13 mouse cellular contexts compared by ENCODE assay signal in genomic region chr17:80708803-80709202, GRCm38 (mm10). TPM values are rescaled to one million over a fixed set of nuclear protein-coding genes. Genes with fewer than 3 reads are reported as not detected.
DNase-seq lines count a peak whose midpoint lies in the region; ATAC-seq and TF ChIP-seq lines count a peak whose summit lies in the region.
"Had no signal": no experiment of that assay in that cellular context is flagged by ENCODE, and none has a peak within 500 bp of the region (broad histone marks: within the 10 kb centered on the region; RNA-seq: fewer than 3 reads in every experiment).

No protein-coding gene starts in this region.

- no peaks in the 10 kb centered on the region for H3K36me3 ChIP-seq in kidney, adult 2 months (ENCODE audit: control insufficient read depth, insufficient read depth, low read length)
- no peaks in the 10 kb centered on the region for H3K36me3 ChIP-seq in heart, postnatal 0 days (replicated peaks; ENCODE audit: control insufficient read depth, insufficient read depth, low read length)
- no peaks in the 10 kb centered on the region for H3K36me3 ChIP-seq in lung, embryonic 15.5 days
- no peaks in the 10 kb centered on the region for H3K36me3 ChIP-seq in stomach, embryonic 16.5 days (ENCODE audit: control insufficient read depth, insufficient read depth, low read length)
- H3K36me3 ChIP-seq: forebrain, embryonic 15.5 days; limb, embryonic 10.5 days; neural tube, embryonic 15.5 days had no signal

- no peak overlapping the region for H3K4me2 ChIP-seq in heart, postnatal 0 days (ENCODE audit: low read depth, low read length)
- peak overlapping the region; percentile 23; the same call in 1 of the 2 replicates for H3K4me2 ChIP-seq in lung, embryonic 15.5 days
- H3K4me2 ChIP-seq in stomach, embryonic 16.5 days (ENCODE audit: low read depth, low read length) = no peak overlapping the region
- H3K4me2 ChIP-seq: forebrain, embryonic 15.5 days; neural tube, embryonic 15.5 days had no signal

- WGBS in kidney, adult 2 months = 57% methylated on average over 6 of the region's 6 CpGs
- WGBS in heart, postnatal 0 days = 50% methylated on average over 6 of the region's 6 CpGs
- 32% methylated on average over 6 of the region's 6 CpGs for WGBS in lung, embryonic 15.5 days
- 53% methylated on average over 6 of the region's 6 CpGs for WGBS in stomach, embryonic 16.5 days

- TF ChIP-seq CTCF in kidney, adult 2 months (conservative IDR thresholded peaks at IDR 0.05; ENCODE audit: insufficient read depth, insufficient read length, low read depth, low read length) = no peak
- no peak for TF ChIP-seq CTCF in heart, postnatal 0 days (IDR thresholded peaks at IDR 0.05; ENCODE audit: low read depth)

- TF ChIP-seq EP300 in heart, postnatal 0 days (IDR thresholded peaks at IDR 0.05; ENCODE audit: low read depth) = no peak

- TF ChIP-seq POLR2A in kidney, adult 2 months (IDR thresholded peaks at IDR 0.05; ENCODE audit: low read depth, low read length) = no peak

- DNase-seq in kidney, adult 2 months = no peak
- no peak for DNase-seq in kidney, postnatal 10 days
- DNase-seq in heart, postnatal 0 days (ENCODE audit: low spot score) = no peak
- no peak for DNase-seq in ovary, adult 18-20 months (ENCODE audit: low spot score)
- no peak for DNase-seq in spleen, postnatal 10 days (ENCODE audit: low spot score in 2 of 2)
- DNase-seq: layer of hippocampus, adult 9-11 months had no signal

- ATAC-seq in heart, postnatal 0 days (ENCODE audit: insufficient read depth, low read depth) = peak; percentile 28; the same call in 1 of the 2 replicates
- no peak for ATAC-seq in lung, embryonic 15.5 days (ENCODE audit: borderline replicate concordance, extremely low read depth, low FRiP score, low TSS enrichment)
- peak; percentile 80; the same call in 1 of the 2 replicates for ATAC-seq in stomach, embryonic 16.5 days (ENCODE audit: insufficient read depth, low FRiP score)
- ATAC-seq: forebrain, embryonic 15.5 days; hindbrain, embryonic 16.5 days had no signal

- peaks cover 24% of the 10 kb centered on the region for H3K4me1 ChIP-seq in kidney, adult 2 months (ENCODE audit: control insufficient read depth, insufficient read depth, low read length)
- peaks cover 57% of the 10 kb centered on the region for H3K4me1 ChIP-seq in heart, postnatal 0 days (ENCODE audit: control insufficient read depth, insufficient read depth)
- H3K4me1 ChIP-seq in lung, embryonic 15.5 days = peaks cover 84% of the 10 kb centered on the region
- peaks cover 64% of the 10 kb centered on the region for H3K4me1 ChIP-seq in stomach, embryonic 16.5 days (ENCODE audit: control insufficient read depth, insufficient read depth, low read length)

- H3K4me3 ChIP-seq in kidney, adult 2 months (ENCODE audit: insufficient read depth, low read depth, low read length) = no peak overlapping the region
- no peak overlapping the region for H3K4me3 ChIP-seq in heart, postnatal 0 days (ENCODE audit: low read depth, low read length)
- no peak overlapping the region for H3K4me3 ChIP-seq in lung, embryonic 15.5 days
- no peak overlapping the region for H3K4me3 ChIP-seq in stomach, embryonic 16.5 days (replicated peaks; ENCODE audit: low read length)
- H3K4me3 ChIP-seq: forebrain, embryonic 15.5 days; limb, embryonic 10.5 days; neural tube, embryonic 15.5 days had no signal

- 0 out of 2 replicates have a peak overlapping the region, but pooled peaks have one; percentile 12 for H3K27ac ChIP-seq in kidney, adult 2 months (ENCODE audit: insufficient read depth, low read depth, low read length)
- H3K27ac ChIP-seq in heart, postnatal 0 days (ENCODE audit: low read depth) = peak overlapping the region; percentile 73
- peak overlapping the region; percentile 92 for H3K27ac ChIP-seq in lung, embryonic 15.5 days
- H3K27ac ChIP-seq in stomach, embryonic 16.5 days (ENCODE audit: low read length) = no peak overlapping the region
- H3K27ac ChIP-seq: forebrain, embryonic 15.5 days; limb, embryonic 10.5 days; liver, embryonic 14.5 days; neural tube, embryonic 15.5 days had no signal

- H3K9ac ChIP-seq in heart, postnatal 0 days (replicated peaks; ENCODE audit: low read depth, low read length) = no peak overlapping the region
- no peak overlapping the region for H3K9ac ChIP-seq in lung, embryonic 15.5 days
- no peak overlapping the region for H3K9ac ChIP-seq in stomach, embryonic 16.5 days (ENCODE audit: low read length)
- H3K9ac ChIP-seq: forebrain, embryonic 15.5 days; liver, embryonic 14.5 days; neural tube, embryonic 15.5 days had no signal

- H3K9me3 ChIP-seq in heart, postnatal 0 days (replicated peaks; ENCODE audit: control insufficient read depth, low read length) = no peaks in the 10 kb centered on the region
- H3K9me3 ChIP-seq in lung, embryonic 15.5 days = no peaks in the 10 kb centered on the region
- no peaks in the 10 kb centered on the region for H3K9me3 ChIP-seq in stomach, embryonic 16.5 days (replicated peaks; ENCODE audit: control insufficient read depth, low read length)
- H3K9me3 ChIP-seq: forebrain, embryonic 15.5 days; limb, embryonic 10.5 days; neural tube, embryonic 15.5 days had no signal

- no peaks in the 10 kb centered on the region for H3K27me3 ChIP-seq in kidney, adult 2 months (replicated peaks; ENCODE audit: control insufficient read depth, insufficient read depth, low read length)
- H3K27me3 ChIP-seq in heart, postnatal 0 days (ENCODE audit: control insufficient read depth, insufficient read depth, low read length) = no peaks in the 10 kb centered on the region
- H3K27me3 ChIP-seq in lung, embryonic 15.5 days = no peaks in the 10 kb centered on the region
- no peaks in the 10 kb centered on the region for H3K27me3 ChIP-seq in stomach, embryonic 16.5 days (ENCODE audit: control insufficient read depth, insufficient read depth, low read length)
- H3K27me3 ChIP-seq: forebrain, embryonic 15.5 days; neural tube, embryonic 15.5 days had no signal

RNA-seq across cellular contexts. Expression of gene Map4k3, which starts 19.5 kb away (rescaled TPM):
- 16.4 and 19.4 TPM in 2 replicates for polyA plus RNA-seq in kidney, adult 2 months (2012; rRNA removed)
- total RNA-seq in heart, postnatal 0 days (2014; rRNA removed; ENCODE audit: low replicate concordance) = 38.0 and 44.4 TPM in 2 replicates
- polyA plus RNA-seq in heart, postnatal 0 days (2015; fragmentation: Nextera tagmentation; extraction: Ambion mirVana) = 14.2 and 16.7 TPM in 2 replicates
- 44.6 and 46.4 TPM in 2 replicates for polyA plus RNA-seq in lung, embryonic 15.5 days (2015; fragmentation: Nextera tagmentation; extraction: Ambion mirVana)
- polyA plus RNA-seq in stomach, embryonic 16.5 days (2015; fragmentation: Nextera tagmentation; extraction: Ambion mirVana) = 20.0 and 21.5 TPM in 2 replicates
